Mouse (Mus musculus): ENCODE results near the gene Plcl1.

GRCm38 (mm10) chr1:55406023-55406413, 297 bp downstream of the Plcl1 start:
- no peak for TF ChIP-seq POLR2A (IDR thresholded peaks at IDR 0.05; ENCODE audit: borderline replicate concordance, insufficient read depth, low read length)
- TF ChIP-seq CTCF (IDR thresholded peaks at IDR 0.05; ENCODE audit: borderline replicate concordance, insufficient read depth, low read depth, low read length): no peak

Measured in cerebellum, adult 2 months (tissue).